Mouse (Mus musculus) limb, embryonic 13.5 days (tissue): ENCODE measurements around the gene Gm28051. TPM values are rescaled to one million over a fixed set of nuclear protein-coding genes. Genes with fewer than 3 reads are reported as not detected.

ENCODE experiments used
- ATAC-seq: fragments of 200-750 bp; cut with Nextera tagmentation; 2 replicates; pipeline ENCODE4 v1.8.0; 2017; ENCODE audit warnings: low read depth, moderate number of reproducible peaks, moderate TSS enrichment; ENCODE audit not compliant: low FRiP score
- H3K27ac ChIP-seq: fragments of 300-500 bp; sonication (generic); 2 replicates; pipeline ENCODE4 v1.5.1; 2015; ENCODE audit warnings: inconsistent platforms, mild to moderate bottlenecking, moderate library complexity
- H3K27me3 ChIP-seq: fragments of 300-500 bp; sonication (generic); 2 replicates; pipeline ENCODE4 v1.6.1; 2015; ENCODE audit warnings: mild to moderate bottlenecking, inconsistent platforms
- H3K36me3 ChIP-seq: fragments of 300-500 bp; sonication (generic); 2 replicates; pipeline ENCODE4 v1.6.1; 2015; ENCODE audit warnings: inconsistent platforms, mild to moderate bottlenecking, moderate library complexity
- H3K4me1 ChIP-seq: fragments of 300-500 bp; sonication (generic); 2 replicates; pipeline ENCODE4 v1.6.1; 2015; ENCODE audit warnings: inconsistent platforms
- H3K4me2 ChIP-seq: fragments of 300-500 bp; sonication (generic); replicated peaks from 2 replicates; pipeline ENCODE4 v1.6.1; 2015; ENCODE audit warnings: inconsistent platforms, mild to moderate bottlenecking, moderate library complexity
- H3K4me3 ChIP-seq: fragments of 300-500 bp; sonication (generic); 2 replicates; pipeline ENCODE4 v1.5.1; 2015; ENCODE audit warnings: moderate library complexity, mild to moderate bottlenecking, inconsistent platforms
- H3K9ac ChIP-seq: fragments of 300-500 bp; sonication (generic); 2 replicates; pipeline ENCODE4 v1.6.1; 2015; ENCODE audit warnings: mild to moderate bottlenecking, inconsistent platforms
- H3K9me3 ChIP-seq: fragments of 300-500 bp; sonication (generic); 2 replicates; pipeline ENCODE4 v1.6.1; 2016; ENCODE audit warnings: inconsistent platforms
- WGBS: fragments of 180-500 bp; shearing (Covaris S2); methylation state at CpG from one replicate; pipeline ENCODE4 v1.1.7; 2015; 5-methylcytosine and 5-hydroxymethylcytosine counted together
- polyA plus RNA-seq: library from polyadenylated mRNA; unstranded; fragments of >200 nt; fragmentation: Nextera tagmentation; extraction: Ambion mirVana; gene quantifications from 2 replicates; pipeline ENCODE4 v1.2.1, GENCODE M21; 2015

The Gm28051 gene
- polyA plus RNA-seq, 1 experiment from 2014 or later = not detected

DNA sequence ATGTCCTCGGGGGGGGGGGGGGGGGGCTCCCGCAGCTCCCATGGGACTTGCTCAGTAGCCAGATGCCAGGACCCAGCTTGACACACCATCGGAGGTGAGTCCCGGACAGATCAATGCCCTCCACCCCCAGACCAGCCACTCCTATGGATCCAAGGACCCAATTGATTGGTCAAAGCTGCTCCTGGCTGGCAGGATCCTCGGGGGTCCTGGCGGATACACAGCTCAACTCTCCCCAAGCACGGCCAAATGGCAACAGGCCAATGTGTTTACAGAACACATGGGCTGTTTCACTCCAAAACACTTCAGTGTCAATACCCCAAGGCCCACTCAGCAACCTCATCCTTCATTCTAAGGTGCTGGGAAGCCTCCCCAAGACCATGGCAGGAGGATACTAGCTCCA is 65.8 kb downstream of the Gm28051 start:
- Histone ChIP-seq H3K9me3 (no peaks in the 10 kb centered on the region), H3K4me3 (no peak overlapping the region), H3K4me1 (peaks cover 16% of the 10 kb centered on the region; the same call in 1 of the 2 replicates), H3K36me3 (no peaks in the 10 kb centered on the region), H3K27ac (no peak overlapping the region), H3K9ac (no peak overlapping the region), H3K4me2 (no peak overlapping the region), H3K27me3 (no peaks in the 10 kb centered on the region)
- WGBS = 55% methylated on average over 7 of the region's 7 CpGs
- no peak for ATAC-seq

DNA sequence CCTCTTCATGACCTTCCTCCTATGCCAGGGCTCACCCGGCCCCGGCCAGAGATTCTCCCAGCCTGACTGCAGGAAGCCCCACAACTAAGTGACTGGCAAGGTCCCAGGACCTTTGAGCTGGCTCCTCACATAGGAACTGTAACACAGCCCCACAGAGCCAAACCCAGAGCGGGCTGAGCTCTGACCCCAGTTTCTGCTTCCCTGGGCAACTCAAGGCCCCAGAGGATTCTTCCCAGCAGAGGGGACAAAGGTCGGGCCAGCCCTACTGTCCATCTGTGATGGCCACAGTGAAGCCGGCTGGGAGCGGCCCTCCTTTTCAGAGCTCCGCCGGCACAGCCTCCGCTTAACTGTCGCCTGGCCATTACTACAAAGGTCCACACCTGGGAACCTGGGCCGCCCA is 66.4 kb downstream of the Gm28051 start:
- Histone ChIP-seq H3K27me3 (no peaks in the 10 kb centered on the region), H3K4me2 (no peak overlapping the region), H3K27ac (no peak overlapping the region), H3K4me3 (no peak overlapping the region), H3K36me3 (no peaks in the 10 kb centered on the region), H3K9ac (no peak overlapping the region), H3K4me1 (peaks cover 10% of the 10 kb centered on the region; the same call in 1 of the 2 replicates), H3K9me3 (no peaks in the 10 kb centered on the region)
- no peak for ATAC-seq
- 68% methylated on average over 11 of the region's 11 CpGs for WGBS

DNA sequence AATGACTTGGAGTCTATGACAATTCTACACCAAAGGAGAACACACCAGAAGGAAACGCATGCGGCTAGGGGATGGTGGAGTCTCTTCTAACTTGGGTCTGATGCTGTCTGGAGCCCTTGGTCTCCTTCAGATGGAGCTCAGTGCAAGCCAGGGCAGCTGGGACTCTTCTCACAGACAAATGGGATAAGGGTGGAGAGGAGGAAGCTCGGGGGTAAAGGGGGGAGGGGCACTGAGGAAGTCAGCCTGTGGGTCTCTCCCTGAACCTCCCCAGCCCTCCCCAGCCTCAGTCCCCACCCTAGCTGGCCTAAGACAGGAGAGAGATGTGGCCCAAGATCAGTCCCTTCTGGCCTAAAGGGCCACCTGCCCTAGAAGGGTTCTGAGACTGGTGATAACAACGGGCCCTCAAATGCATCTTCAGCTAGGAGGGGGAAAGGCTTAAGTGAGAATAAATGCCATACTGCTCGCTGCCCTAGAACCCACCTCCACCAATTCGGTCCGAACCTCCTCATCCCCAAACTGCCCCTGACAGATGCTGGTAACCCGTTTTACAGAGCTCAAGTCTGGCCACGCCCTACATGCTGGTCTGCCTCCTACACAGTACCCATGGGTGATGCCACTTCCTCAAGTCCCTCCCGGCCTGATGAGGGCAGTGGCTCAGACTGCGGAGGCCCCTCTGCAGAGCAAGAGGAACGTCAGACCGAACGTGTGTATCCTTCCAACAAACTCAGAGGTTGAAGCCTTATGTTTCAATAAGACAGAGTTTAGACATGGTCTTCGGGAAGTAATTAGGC is 67.6 kb downstream of the Gm28051 start:
- Histone ChIP-seq H3K4me3 (no peak overlapping the region), H3K9me3 (no peaks in the 10 kb centered on the region), H3K36me3 (no peaks in the 10 kb centered on the region), H3K4me1 (peaks cover 13% of the 10 kb centered on the region), H3K4me2 (no peak overlapping the region), H3K27ac (no peak overlapping the region), H3K27me3 (no peaks in the 10 kb centered on the region), H3K9ac (no peak overlapping the region)
- WGBS = 81% methylated on average over 15 of the region's 15 CpGs
- ATAC-seq = no peak

DNA sequence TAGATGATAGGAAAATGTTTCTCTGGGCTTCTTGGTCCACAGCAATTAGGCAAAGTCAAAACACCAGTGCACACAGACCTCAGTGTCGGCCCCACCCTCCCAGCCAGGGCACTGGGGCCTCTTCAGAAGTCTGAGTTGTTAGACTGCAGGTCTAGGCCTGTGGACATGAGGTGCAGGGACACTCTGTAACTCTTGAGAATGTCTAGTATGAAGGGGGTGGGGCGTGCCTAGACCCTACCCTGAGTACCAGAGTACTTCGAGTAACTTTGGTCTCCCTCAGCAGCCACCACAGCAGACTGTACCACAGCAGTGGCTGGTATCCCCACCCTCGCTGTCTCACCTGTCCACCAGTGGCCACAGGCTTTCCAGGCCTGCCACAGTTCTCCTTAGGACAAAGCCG is 71.2 kb downstream of the Gm28051 start:
- peaks cover 22% of the 10 kb centered on the region for H3K4me1 ChIP-seq
- H3K4me3 ChIP-seq = no peak overlapping the region
- H3K9ac ChIP-seq = no peak overlapping the region
- H3K27ac ChIP-seq = no peak overlapping the region
- ATAC-seq = peak; percentile 7; the same call in 1 of the 2 replicates
- H3K27me3 ChIP-seq = no peaks in the 10 kb centered on the region
- H3K4me2 ChIP-seq = no peak overlapping the region
- no peaks in the 10 kb centered on the region for H3K9me3 ChIP-seq
- 88% methylated on average over 5 of the region's 5 CpGs for WGBS
- H3K36me3 ChIP-seq = no peaks in the 10 kb centered on the region

DNA sequence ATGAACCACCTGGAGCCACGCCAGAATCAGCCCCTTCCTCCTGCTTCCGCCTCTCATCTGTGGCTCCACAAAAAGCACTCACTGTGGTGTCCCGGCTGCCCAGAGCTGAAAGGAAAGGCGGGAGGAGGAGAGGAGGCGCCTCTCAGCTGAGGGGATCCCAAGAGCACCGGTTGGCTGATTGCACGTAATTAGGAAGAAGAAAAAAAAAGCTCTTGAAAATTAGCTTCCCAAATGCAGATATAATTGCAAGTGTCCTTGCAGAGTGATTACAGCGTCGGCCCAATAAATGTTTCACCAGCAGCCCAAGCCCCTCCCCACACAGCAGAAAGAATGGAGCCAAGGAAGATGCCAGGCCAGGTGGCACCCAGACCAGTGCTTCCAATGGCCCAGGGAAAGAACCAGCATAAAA is 72.0 kb downstream of the Gm28051 start:
- Histone ChIP-seq H3K27ac (no peak overlapping the region), H3K27me3 (no peaks in the 10 kb centered on the region), H3K9ac (no peak overlapping the region), H3K36me3 (no peaks in the 10 kb centered on the region), H3K4me3 (no peak overlapping the region), H3K9me3 (no peaks in the 10 kb centered on the region), H3K4me1 (peaks cover 22% of the 10 kb centered on the region), H3K4me2 (no peak overlapping the region)
- 29% methylated on average over 9 of the region's 9 CpGs for WGBS
- ATAC-seq = no peak

DNA sequence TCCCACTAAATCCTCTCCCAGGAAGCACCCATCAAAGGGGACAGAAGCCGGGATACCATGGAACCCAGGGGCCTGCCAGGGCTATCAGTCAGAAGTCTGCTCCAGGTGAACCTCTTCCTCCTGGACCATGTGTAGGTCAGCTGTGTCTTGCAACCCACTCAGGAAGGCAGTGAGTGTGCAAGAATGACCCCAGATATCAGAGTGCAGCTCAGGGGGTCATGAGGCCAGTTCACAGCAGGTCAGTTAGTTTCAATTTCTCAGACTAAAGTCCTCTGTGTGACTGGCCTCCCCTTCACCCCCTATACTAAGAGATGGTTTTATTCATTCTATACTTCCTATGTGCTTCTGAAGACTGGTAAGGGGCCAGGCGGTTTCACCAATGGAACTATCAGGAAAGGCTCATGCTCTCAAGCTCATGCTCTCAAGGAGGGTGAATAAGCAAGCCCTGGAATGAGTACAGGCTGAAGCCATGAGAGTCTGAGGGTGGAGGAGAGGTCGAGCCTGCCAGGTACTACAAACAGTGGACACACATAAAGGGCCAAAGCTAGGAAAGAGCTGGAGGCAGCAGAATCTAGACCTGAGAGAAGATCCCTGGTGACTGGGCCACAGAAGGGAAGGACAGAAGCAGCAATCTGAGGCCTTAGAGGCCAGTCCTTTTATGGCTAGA is 72.7 kb downstream of the Gm28051 start:
- H3K27me3 ChIP-seq = no peaks in the 10 kb centered on the region
- H3K36me3 ChIP-seq = no peaks in the 10 kb centered on the region
- WGBS = 76% methylated on average over 3 of the region's 3 CpGs
- no peak overlapping the region for H3K4me2 ChIP-seq
- H3K4me1 ChIP-seq = peaks cover 22% of the 10 kb centered on the region
- no peak for ATAC-seq
- H3K9me3 ChIP-seq = no peaks in the 10 kb centered on the region
- no peak overlapping the region for H3K27ac ChIP-seq
- no peak overlapping the region for H3K9ac ChIP-seq
- no peak overlapping the region for H3K4me3 ChIP-seq

DNA sequence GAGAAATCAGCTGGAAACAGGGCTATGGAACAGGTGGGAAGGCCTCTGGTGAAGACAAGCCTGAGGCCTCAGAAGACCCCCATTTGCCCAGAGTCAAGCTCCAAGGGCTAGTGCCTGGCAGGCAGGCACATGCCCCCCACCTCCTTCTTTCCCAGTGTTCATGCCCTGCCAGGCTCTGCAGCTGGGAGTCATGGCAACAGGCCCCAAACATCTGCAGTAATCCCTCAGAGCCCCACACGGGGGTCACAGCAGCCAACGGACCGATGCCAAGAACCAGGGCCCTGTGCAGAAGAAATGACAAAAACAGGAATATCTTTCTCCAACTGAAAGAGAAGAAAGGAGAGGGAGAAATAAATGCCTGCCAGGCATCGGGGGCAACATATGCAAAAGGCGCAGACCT is 73.6 kb downstream of the Gm28051 start:
- H3K9me3 ChIP-seq = no peaks in the 10 kb centered on the region
- ATAC-seq = no peak
- peaks cover 22% of the 10 kb centered on the region for H3K4me1 ChIP-seq
- H3K9ac ChIP-seq = no peak overlapping the region
- no peaks in the 10 kb centered on the region for H3K36me3 ChIP-seq
- no peak overlapping the region for H3K4me3 ChIP-seq
- no peak overlapping the region for H3K27ac ChIP-seq
- H3K27me3 ChIP-seq = no peaks in the 10 kb centered on the region
- H3K4me2 ChIP-seq = no peak overlapping the region
- 69% methylated on average over 5 of the region's 5 CpGs for WGBS

DNA sequence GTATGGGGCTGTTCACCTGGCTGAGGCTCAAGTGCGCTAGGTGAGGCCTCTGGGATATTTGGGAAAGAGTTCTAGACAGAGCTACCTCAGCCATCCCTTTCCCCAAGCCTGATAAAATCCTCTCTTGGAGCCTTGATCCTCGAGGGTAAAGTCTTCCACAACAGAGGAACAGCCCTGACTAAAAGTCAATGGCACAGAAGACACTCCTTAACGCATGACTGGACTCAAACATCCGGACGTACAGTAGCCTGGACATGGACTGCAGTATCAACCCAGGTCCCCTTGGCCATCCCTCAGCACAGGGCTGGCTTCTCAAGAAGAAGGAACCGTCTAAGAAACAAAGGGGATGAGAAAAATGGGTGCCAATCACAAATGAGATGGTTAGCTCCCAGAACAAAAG is 74.1 kb downstream of the Gm28051 start:
- H3K9me3 ChIP-seq = no peaks in the 10 kb centered on the region
- H3K9ac ChIP-seq = no peak overlapping the region; the same call in 1 of the 2 replicates
- 89% methylated on average over 6 of the region's 6 CpGs for WGBS
- no peaks in the 10 kb centered on the region for H3K36me3 ChIP-seq
- H3K4me3 ChIP-seq = no peak overlapping the region
- H3K4me2 ChIP-seq = no peak overlapping the region
- H3K27ac ChIP-seq = no peak overlapping the region
- no peaks in the 10 kb centered on the region for H3K27me3 ChIP-seq
- no peak for ATAC-seq
- H3K4me1 ChIP-seq = peaks cover 25% of the 10 kb centered on the region

DNA sequence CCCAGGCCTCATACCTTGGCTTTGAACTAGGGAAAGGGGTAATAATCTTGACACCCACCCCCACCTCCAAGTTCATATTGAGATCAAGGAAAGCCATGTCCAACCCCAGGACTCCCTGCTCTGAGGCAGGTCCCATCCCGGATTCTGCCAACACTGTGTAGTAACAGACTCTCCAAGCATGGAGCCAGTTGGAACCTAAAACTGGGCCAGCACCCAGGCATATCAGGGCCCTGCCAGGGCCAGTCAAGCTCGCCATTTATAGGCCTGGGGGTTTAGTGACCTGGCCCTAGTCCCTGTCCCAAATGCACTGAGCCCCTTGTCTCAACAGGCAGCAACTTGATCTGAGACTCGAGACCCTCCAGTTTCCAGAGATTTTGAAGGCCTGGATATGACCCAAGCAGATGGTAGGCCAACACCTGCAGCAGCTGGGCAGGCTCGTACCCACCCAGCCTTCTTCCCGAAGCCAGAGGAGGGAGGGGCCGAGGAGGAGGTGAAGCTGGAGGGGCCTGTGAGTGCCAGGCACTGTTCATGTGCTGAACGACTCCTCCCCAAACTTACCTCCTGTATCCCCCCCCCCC is 74.8 kb downstream of the Gm28051 start:
- H3K4me2 ChIP-seq = no peak overlapping the region
- H3K9ac ChIP-seq = no peak overlapping the region
- H3K27ac ChIP-seq = no peak overlapping the region
- no peak overlapping the region for H3K4me3 ChIP-seq
- no peak for ATAC-seq
- H3K36me3 ChIP-seq = no peaks in the 10 kb centered on the region
- 73% methylated on average over 7 of the region's 7 CpGs for WGBS
- H3K27me3 ChIP-seq = no peaks in the 10 kb centered on the region
- peaks cover 25% of the 10 kb centered on the region for H3K4me1 ChIP-seq
- H3K9me3 ChIP-seq = no peaks in the 10 kb centered on the region

DNA sequence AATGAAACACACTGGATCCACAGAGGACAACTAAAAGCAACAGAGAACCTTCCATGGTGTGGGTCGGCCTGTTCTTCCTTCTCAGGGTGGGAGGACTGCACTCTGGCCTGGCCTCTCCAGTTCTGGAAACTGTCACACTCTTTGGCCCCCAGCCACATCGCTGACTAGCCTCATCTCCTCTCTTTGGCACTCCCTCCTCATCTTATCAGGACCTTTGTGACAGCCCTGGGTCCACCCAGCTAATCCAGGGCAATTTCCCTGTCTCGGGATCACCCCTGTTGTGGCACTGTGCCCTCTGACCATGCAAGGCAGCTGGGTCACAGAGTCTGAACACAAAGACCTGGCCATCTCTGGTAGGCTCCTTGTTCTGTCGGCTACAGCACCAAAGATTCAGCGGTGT is 75.5 kb downstream of the Gm28051 start:
- no peak overlapping the region for H3K27ac ChIP-seq
- peaks cover 25% of the 10 kb centered on the region for H3K4me1 ChIP-seq
- no peak for ATAC-seq
- no peaks in the 10 kb centered on the region for H3K27me3 ChIP-seq
- WGBS = 90% methylated on average over 5 of the region's 5 CpGs
- no peak overlapping the region for H3K9ac ChIP-seq
- no peak overlapping the region for H3K4me2 ChIP-seq
- H3K36me3 ChIP-seq = no peaks in the 10 kb centered on the region
- no peaks in the 10 kb centered on the region for H3K9me3 ChIP-seq
- H3K4me3 ChIP-seq = no peak overlapping the region

DNA sequence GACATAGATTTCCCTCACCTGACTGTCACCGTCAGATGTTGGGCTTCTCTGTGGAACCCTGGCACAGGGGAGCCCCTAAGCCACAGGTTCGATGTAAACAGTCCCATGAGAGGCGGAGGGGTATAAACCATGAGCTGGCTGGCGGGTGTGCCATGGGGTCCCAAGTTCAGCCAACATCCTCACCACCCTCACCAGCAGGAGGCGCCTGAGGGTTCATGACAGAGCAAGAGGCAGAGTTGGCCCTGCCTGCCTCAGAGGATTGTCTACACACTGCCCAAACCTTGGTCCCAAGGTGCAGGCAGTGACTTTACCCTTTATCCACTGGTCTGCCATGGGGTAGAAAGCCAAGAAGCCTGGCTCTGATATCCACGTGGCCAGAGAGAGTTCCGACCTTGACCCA is 76.0 kb downstream of the Gm28051 start:
- Histone ChIP-seq H3K27me3 (no peaks in the 10 kb centered on the region), H3K27ac (no peak overlapping the region), H3K4me1 (peaks cover 25% of the 10 kb centered on the region), H3K36me3 (no peaks in the 10 kb centered on the region), H3K9me3 (no peaks in the 10 kb centered on the region), H3K9ac (no peak overlapping the region), H3K4me2 (no peak overlapping the region), H3K4me3 (no peak overlapping the region)
- no peak for ATAC-seq
- 71% methylated on average over 7 of the region's 7 CpGs for WGBS

DNA sequence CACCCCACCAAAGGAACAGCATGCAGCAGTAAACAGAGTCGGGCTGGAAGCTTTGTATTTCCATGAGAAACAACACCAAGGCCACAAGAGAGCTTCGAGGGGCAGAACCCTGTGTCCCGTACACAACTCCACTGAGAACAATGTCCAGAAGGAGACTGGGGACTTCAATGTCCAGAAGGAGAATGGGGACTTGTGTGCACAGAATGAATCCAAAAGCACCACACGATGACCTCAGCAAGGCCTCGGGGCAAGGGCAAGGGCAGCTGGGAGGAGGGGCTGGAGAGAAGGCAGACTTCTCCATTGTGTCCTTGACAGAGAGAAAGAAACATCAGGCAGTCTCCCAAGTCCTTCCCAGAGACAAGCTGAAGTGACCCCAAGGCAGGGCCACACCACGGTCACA is 78.7 kb downstream of the Gm28051 start:
- Histone ChIP-seq H3K9ac (no peak overlapping the region), H3K27ac (no peak overlapping the region), H3K36me3 (no peaks in the 10 kb centered on the region; the same call in 1 of the 2 replicates), H3K27me3 (no peaks in the 10 kb centered on the region), H3K9me3 (no peaks in the 10 kb centered on the region), H3K4me3 (no peak overlapping the region), H3K4me1 (0 out of 2 replicates have a peak, but pooled peaks cover 5% of the 10 kb centered on the region), H3K4me2 (no peak overlapping the region)
- no peak for ATAC-seq
- 72% methylated on average over 6 of the region's 6 CpGs for WGBS
